Mouse (Mus musculus): Measurements from ENCODE around the gene Plscr2.

DNA sequence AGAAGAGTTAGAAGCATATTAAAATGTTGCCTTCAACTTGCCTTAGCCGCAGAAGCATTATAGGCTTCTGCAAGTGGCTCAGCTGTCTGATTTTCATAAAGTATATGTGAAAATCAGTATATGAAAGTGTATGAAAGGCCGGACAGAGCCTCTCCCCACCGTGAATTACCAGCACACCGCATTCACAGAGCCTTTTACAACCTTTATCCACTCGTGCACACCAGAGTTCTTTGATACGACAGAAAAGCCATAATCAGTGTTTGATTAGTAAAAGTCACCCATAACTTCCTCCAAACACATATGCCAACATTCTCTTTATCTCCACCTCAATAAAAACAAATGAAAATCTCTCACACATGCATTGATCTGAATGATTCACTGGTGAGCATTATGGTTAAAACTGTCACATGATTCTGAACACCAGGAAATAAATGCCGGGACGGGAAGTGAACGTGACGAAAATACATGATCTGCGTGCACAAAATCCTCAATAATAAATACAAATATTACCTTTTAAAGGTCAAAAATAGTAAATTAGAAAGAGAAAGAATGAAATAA is 40.4 kb upstream of the Plscr2 start:
- TF ChIP-seq CTCF (IDR thresholded peaks at IDR 0.05; ENCODE audit: low read depth, low read length) (no peak), POLR2A (IDR thresholded peaks at IDR 0.05; ENCODE audit: extremely low read depth, insufficient read depth, low read length) (no peak)

Data from liver, adult 2 months (tissue).